Mouse (Mus musculus) cerebellum, postnatal 25 days (tissue): ENCODE data around the gene Olfr1383.
"Not testable (repeated sequence)": the region's sequence is repeated elsewhere in the genome, so short reads cannot be mapped to it uniquely, and the experiment has no call there.

ENCODE experiments used
- DNase-seq, 2 experiments: peaks; one replicate each; pipeline ENCODE4 v3.0.0; 2021; ENCODE audit warnings: mixed read lengths in 2 of 2

Olfr1383 gene

GRCm38 (mm10) chr11:49519348-49519747 is at the start of gene Olfr1383:
Gene Olfr1383 (plus strand): TSS chr11:49519648.
- DNase-seq = no peak

- DNase-seq = no peak
These were observed 33.5 kb upstream of the Olfr1383 start for GRCm38 (mm10) chr11:49485973-49486372.

GRCm38 (mm10) chr11:49488770-49489169 is 30.7 kb upstream of the Olfr1383 start, which contains the start of gene Olfr1385:
Gene Olfr1385 (plus strand): TSS chr11:49489070.
- not testable (repeated sequence) for DNase-seq

GRCm38 (mm10) chr11:49518086-49518485 is 1.4 kb upstream of the Olfr1383 start:
- no peak for DNase-seq

GRCm38 (mm10) chr11:49527947-49528346 is 8.5 kb downstream of the Olfr1383 start, which contains the start of gene Olfr1382:
Gene Olfr1382 (plus strand): TSS chr11:49528247.
- no peak for DNase-seq

- no peak for DNase-seq
These were observed 13.3 kb downstream of the Olfr1383 start for GRCm38 (mm10) chr11:49532761-49533160.

GRCm38 (mm10) chr11:49536631-49537030 is 17.2 kb downstream of the Olfr1383 start:
- not testable (repeated sequence) for DNase-seq

- DNase-seq = not testable (repeated sequence)
These were observed 23.7 kb downstream of the Olfr1383 start, which contains the start of gene Olfr1381 for GRCm38 (mm10) chr11:49543149-49543548. Gene Olfr1381 (plus strand): TSS chr11:49543449.

- not testable (repeated sequence) for DNase-seq
These were observed 34.6 kb downstream of the Olfr1383 start for GRCm38 (mm10) chr11:49554033-49554432.

- not testable (repeated sequence) for DNase-seq
These were observed 37.1 kb downstream of the Olfr1383 start, which contains the start of gene Olfr1380 for GRCm38 (mm10) chr11:49556578-49556977. Gene Olfr1380 (plus strand): TSS chr11:49556878.

- DNase-seq = not testable (repeated sequence)
These were observed 55.6 kb downstream of the Olfr1383 start for GRCm38 (mm10) chr11:49575054-49575453.
